Mouse (Mus musculus) adrenal gland, adult 2 months (tissue): ENCODE measurements around the gene Zbtb26. TPM values are rescaled to one million over a fixed set of nuclear protein-coding genes. Genes with fewer than 3 reads are reported as not detected.

Source experiments
- DNase-seq: peaks from one replicate; pipeline ENCODE4 v3.0.0; 2021
- long read RNA-seq: library from polyadenylated mRNA; stranded (forward); transcript quantifications from one replicate; pipeline ENCODE4 v2.0.0, GENCODE M21; 2021
- polyA plus RNA-seq: library from polyadenylated mRNA; depleted of rRNA; stranded (reverse); fragments of >200 nt; gene quantifications from 2 replicates; pipeline ENCODE4 v1.2.3, GENCODE M21; 2012; rRNA removed
- total RNA-seq, 2 experiments: library from RNA; stranded (reverse); gene quantifications; 2 replicates each; pipeline ENCODE4 v1.2.3; 2021

Gene Zbtb26
- total RNA-seq (1 to 10 TPM; 7.3 to 9.7 TPM), polyA plus RNA-seq (0.63 and 0.68 TPM in 2 replicates)
- long read RNA-seq, partial matches to known transcripts: 0 of 1 reads
- long read RNA-seq, other reads (novel, unspliced or antisense): 1 of 1 reads

DNA sequence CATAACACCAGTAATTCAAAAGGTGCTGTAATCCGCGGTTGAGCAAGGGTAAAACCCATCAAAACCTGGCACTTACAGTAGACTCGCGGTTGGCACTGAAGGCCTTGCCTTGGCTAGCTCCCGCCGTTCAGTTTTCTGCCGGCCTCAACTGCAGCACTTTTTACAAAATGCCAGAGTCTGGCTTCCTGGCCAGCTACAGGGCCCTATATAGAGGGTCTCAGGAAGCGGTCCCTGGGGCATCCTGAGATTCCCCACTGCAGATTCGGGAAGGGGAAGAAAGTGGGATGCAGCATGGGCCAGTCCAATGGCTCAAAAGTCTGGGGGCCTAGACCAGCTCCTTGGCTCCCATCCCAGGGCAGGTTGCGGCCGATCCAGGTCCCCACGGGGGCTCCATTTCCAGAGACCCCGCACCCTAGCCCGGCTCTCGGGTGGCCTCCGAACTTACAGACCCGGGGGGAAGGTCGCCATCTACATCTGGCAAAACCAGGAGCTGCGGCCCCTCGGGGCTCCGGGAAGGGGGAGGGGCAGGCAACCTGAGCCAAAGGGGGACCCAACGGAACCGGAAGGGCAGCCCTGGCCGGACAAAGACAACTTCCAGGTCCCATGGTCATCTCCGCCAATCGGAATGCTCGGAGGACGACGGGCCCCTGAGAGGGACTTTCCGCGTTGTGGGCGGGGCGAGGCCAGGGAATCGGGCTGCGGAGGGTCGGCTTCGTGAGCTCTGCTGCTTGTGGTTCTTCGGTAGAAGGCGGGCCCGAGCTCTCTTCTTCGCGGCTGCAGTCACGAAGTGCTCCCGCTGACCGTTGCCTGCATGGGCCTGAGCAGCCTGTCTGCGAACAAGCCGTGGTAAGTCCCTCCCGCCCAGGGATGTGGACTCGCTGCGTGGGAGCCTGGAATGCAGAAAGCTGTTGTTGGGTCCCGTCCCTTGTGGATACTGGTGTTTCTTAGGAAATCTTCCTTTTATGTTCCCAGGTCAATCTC lies at the start of gene Zbtb26, which contains the start of the genes Zbtb6 and Rabgap1:
Gene Zbtb26, minus strand, starts transcription at position 525 of the 981 bp plus-strand sequence.
Gene Zbtb6, minus strand, starts transcription at position 561 of the 981 bp plus-strand sequence.
Gene Rabgap1, plus strand, starts transcription at position 669 of the 981 bp plus-strand sequence.
- peak; percentile 98 for DNase-seq

- DNase-seq: no peak
Observed at GRCm38 (mm10) chr2:37488956-37489355, 46.0 kb upstream of the Zbtb26 start.

DNA sequence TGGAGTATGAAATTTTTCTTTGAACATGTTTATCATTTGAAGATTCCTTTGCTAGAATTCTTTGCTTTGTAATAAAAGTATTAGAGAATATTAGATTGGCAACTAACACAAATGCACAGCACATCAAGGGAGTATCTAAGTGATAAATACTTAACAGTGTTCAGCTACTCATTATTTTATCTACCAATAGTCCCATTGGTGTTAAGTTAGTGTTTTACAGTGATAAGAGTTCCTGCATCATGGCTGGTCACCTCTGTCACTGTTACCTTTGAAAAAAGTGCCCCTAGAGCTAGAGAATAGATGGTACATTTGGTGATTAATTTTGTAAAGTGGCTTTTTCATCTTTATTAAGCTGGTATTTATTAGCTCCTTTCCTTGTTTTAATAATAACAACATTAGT lies 43.5 kb upstream of the Zbtb26 start:
- no peak for DNase-seq

- DNase-seq: peak; percentile 11
Observed at GRCm38 (mm10) chr2:37485370-37485769, 42.4 kb upstream of the Zbtb26 start.

- DNase-seq: no peak
Observed at GRCm38 (mm10) chr2:37484165-37484564, 41.2 kb upstream of the Zbtb26 start.

DNA sequence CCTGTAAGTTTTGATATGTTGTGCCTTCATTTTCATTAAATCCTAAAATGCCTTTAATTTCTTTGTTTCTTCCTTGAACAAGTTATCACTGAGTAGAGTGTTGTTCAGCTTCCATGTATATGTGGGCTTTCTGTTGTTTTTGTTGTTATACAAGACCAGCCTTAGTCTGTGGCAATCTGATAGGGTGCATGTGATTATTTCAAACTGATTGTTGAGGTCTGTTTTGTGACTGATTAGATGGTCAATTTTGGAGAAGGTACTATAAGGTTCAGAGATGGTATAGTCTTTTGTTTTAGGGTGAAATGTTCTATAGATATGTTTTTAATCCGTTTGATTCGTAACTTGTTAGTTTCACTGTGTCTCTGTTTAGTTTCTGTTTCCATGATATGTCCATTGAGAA lies 37.1 kb upstream of the Zbtb26 start:
- no peak for DNase-seq

GRCm38 (mm10) chr2:37479559-37479958 lies 36.6 kb upstream of the Zbtb26 start:
- no peak for DNase-seq

GRCm38 (mm10) chr2:37466266-37466665 lies 23.3 kb upstream of the Zbtb26 start:
- no peak for DNase-seq

GRCm38 (mm10) chr2:37460707-37461106 lies 17.8 kb upstream of the Zbtb26 start:
- no peak for DNase-seq

- no peak for DNase-seq
Observed at GRCm38 (mm10) chr2:37452376-37452760, 9.4 kb upstream of the Zbtb26 start.

- peak; percentile 97 for DNase-seq
Observed at GRCm38 (mm10) chr2:37451667-37452375, 8.9 kb upstream of the Zbtb26 start.

DNA sequence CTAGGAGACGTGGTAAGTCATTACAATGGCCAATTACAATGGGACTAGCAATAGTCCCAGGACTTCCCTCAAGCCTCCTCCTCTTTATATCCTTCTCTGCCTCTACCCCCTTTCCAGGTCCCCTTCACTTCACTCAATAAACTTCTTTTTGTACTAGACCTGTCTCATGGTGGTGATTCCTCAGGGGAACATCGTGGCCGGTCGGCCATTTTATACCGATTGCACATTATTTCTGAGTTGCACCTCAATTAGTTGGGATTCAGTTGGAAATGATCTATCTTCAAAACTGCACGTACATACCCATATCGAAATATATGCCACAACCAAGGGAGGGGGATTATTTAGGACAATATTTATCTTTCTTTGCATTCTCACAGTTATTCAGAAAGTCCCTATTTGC lies 11.3 kb downstream of the Zbtb26 start:
- no peak for DNase-seq

GRCm38 (mm10) chr2:37430593-37431464 lies 12.1 kb downstream of the Zbtb26 start:
- peak; percentile 88 for DNase-seq

- DNase-seq: no peak
Observed at GRCm38 (mm10) chr2:37423671-37424070, 19.3 kb downstream of the Zbtb26 start.

DNA sequence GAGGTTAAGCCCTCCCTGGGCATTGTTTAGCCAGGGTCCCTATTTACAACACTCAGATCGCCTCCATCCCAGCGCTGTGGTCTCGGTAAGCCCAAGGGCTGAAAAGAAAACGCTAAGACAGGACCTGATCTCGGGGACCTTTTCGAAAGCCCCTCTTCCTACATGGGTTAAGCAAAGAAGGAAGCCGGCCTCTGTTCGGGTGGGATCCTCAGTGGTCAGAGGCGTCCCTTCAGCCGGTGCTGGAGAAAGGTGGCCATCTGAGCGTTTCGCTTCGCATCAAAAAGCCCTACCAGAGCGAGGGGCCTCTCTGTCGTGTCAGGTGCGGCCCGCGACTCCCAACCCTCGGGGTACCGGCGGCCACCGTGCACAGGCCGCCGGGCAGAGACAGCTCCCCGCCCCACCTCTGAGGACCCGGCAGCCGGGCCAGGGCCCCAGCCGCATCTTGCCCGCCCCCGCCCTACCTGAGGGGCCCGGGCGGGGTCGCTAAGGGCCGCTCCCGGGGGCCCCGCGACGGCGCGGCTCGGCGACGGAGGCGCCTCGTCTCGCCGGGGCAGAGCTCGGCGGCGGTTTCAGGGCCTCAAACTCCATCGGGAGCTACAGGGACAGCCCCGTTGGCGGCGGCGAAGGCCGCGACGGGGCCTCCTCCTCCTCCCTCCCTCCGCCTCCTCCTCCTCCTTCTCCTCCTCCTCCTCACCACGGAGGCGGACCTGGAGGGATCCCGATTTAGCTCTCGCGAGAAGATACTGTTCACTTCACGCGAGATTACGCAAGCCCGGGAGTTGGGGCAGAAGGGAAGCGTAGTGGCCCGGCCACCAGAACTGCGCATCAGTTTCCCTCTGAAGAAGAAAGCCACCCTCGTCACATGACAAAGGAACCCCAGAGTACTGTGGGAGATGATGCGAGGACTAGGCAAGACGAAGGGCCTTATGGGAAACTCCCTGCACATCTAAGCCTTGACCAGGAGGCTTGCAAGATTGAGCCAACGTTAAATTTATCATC lies 20.3 kb downstream of the Zbtb26 start, which contains the start of gene Rc3h2:
Gene Rc3h2, minus strand, starts transcription at position 598 of the 999 bp plus-strand sequence.
- peak; percentile 97 for DNase-seq

- no peak for DNase-seq
Observed at GRCm38 (mm10) chr2:37421903-37422302, 21.0 kb downstream of the Zbtb26 start.

GRCm38 (mm10) chr2:37395539-37395938 lies 47.4 kb downstream of the Zbtb26 start:
- DNase-seq: no peak

GRCm38 (mm10) chr2:37382921-37383320 lies 60.0 kb downstream of the Zbtb26 start:
- no peak for DNase-seq
